Mouse (Mus musculus): Measurements from ENCODE around the gene Kcnk15. TPM values are rescaled to one million over a fixed set of nuclear protein-coding genes. Genes with fewer than 3 reads are reported as not detected.

Gene Kcnk15
- polyA plus RNA-seq, 1 experiment from 2014 or later: not detected

DNA sequence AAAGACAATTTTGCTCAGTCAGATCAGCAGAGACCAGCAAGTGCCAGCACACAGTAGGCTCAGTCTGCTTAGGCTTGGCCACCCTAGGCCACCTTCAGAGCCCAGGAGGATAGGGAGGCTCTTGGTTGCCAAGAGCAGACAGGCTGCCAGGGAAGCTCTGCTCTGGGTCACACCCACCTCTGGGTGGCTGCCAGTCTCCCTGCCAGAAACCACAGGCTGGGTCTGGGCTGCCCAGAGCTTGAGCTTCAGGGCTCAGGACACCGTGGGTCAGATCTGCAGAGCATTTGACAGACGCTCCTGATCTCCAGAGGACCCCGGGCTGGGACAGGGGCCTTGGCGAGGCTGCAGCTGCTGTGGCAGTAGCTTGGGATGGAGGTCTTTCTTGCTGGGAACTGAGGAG lies 32.8 kb upstream of the Kcnk15 start, which contains the start of gene Ccn5:
Gene Ccn5, plus strand, starts transcription at position 255 of the 400 bp plus-strand sequence.
- H3K4me1 ChIP-seq (replicated peaks; ENCODE audit: insufficient read depth, low read length): no peaks in the 10 kb centered on the region
- no peaks in the 10 kb centered on the region for H3K36me3 ChIP-seq (ENCODE audit: insufficient read depth, low read length)
- DNase-seq (ENCODE audit: low spot score) (no peak), ATAC-seq (replicated peaks; ENCODE audit: low FRiP score, low read depth) (no peak)
- TF ChIP-seq CTCF (IDR thresholded peaks at IDR 0.05; ENCODE audit: low read depth): no peak
- no peak within 1 kb of the TSS for H3K27ac ChIP-seq
- no peak within 1 kb of the TSS for H3K9ac ChIP-seq (ENCODE audit: low read depth, low read length)
- H3K9me3 ChIP-seq (replicated peaks; ENCODE audit: low read length): no peaks in the 10 kb centered on the region
- H3K4me2 ChIP-seq (ENCODE audit: low read length): no peak within 1 kb of the TSS
- WGBS: 63% methylated on average over 4 of the region's 4 CpGs
- H3K27me3 ChIP-seq (ENCODE audit: insufficient read depth, low read length): no peaks in the 10 kb centered on the region
- no peak within 1 kb of the TSS for H3K4me3 ChIP-seq (replicated peaks; ENCODE audit: low read depth, low read length)

DNA sequence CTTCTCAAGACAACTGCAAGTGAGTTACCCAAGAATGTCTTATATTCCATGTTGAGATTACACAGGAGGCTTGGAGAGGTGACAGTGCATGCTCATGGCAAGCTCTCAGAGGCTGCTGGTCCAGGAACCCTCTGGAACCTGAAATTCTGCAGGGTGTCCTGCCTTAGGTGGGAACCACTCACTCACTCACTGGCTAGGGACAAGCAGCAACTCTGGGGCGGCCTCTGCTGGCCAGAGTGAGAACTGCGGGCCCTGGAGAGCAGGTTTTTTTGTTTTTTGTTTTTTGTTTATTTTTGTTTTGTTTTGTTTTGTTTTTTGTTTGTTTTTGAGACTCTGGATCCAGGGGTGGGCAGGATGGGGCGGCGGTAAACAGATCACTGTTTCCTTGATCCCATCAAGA lies 30.2 kb upstream of the Kcnk15 start:
- DNase-seq (ENCODE audit: low spot score) (peak; percentile 56), ATAC-seq (replicated peaks; ENCODE audit: low FRiP score, low read depth) (no peak)
- H3K9me3 ChIP-seq (replicated peaks; ENCODE audit: low read length): no peaks in the 10 kb centered on the region
- peak; percentile 90 for TF ChIP-seq CTCF (IDR thresholded peaks at IDR 0.05; ENCODE audit: low read depth)
- no peak overlapping the region for H3K4me3 ChIP-seq (replicated peaks; ENCODE audit: low read depth, low read length)
- peak overlapping the region; percentile 52 for H3K4me2 ChIP-seq (ENCODE audit: low read length)
- WGBS: 8% methylated on average over 4 of the region's 4 CpGs
- no peak overlapping the region for H3K27ac ChIP-seq
- H3K36me3 ChIP-seq (ENCODE audit: insufficient read depth, low read length): no peaks in the 10 kb centered on the region
- H3K27me3 ChIP-seq (ENCODE audit: insufficient read depth, low read length): no peaks in the 10 kb centered on the region
- H3K9ac ChIP-seq (ENCODE audit: low read depth, low read length): 0 out of 2 replicates have a peak overlapping the region, but pooled peaks have one; percentile 8
- no peaks in the 10 kb centered on the region for H3K4me1 ChIP-seq (replicated peaks; ENCODE audit: insufficient read depth, low read length)

DNA sequence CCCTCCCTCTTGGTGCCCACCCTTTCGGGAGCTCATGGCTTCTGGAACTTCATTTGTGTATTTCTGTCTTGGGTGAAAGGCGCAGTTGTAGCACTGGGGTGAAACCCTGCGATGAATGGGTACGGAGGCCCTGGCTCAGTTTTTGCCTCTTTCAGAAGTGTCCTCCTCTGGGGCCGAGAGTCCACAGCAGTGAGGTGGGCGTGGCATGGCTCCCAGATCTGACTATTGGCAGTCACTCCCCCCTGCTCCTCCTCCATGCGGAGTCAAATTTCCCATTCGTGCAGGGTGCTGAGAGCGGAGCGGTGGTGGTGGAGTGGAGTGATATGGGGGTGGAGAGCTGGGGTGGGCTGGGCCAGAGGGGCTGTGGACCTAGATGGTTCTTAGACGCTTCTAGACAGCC lies 29.7 kb upstream of the Kcnk15 start:
- TF ChIP-seq CTCF (IDR thresholded peaks at IDR 0.05; ENCODE audit: low read depth): no peak
- H3K9me3 ChIP-seq (replicated peaks; ENCODE audit: low read length): no peaks in the 10 kb centered on the region
- WGBS: 16% methylated on average over 11 of the region's 11 CpGs
- 0 out of 2 replicates have a peak overlapping the region, but pooled peaks have one; percentile 8 for H3K9ac ChIP-seq (ENCODE audit: low read depth, low read length)
- ATAC-seq (replicated peaks; ENCODE audit: low FRiP score, low read depth) (peak; percentile 58; the same call in 1 of the 2 replicates), DNase-seq (ENCODE audit: low spot score) (peak; percentile 74)
- H3K4me1 ChIP-seq (replicated peaks; ENCODE audit: insufficient read depth, low read length): no peaks in the 10 kb centered on the region
- no peaks in the 10 kb centered on the region for H3K27me3 ChIP-seq (ENCODE audit: insufficient read depth, low read length)
- no peak overlapping the region for H3K4me3 ChIP-seq (replicated peaks; ENCODE audit: low read depth, low read length)
- peak overlapping the region; percentile 52 for H3K4me2 ChIP-seq (ENCODE audit: low read length)
- H3K27ac ChIP-seq: no peak overlapping the region
- H3K36me3 ChIP-seq (ENCODE audit: insufficient read depth, low read length): no peaks in the 10 kb centered on the region

DNA sequence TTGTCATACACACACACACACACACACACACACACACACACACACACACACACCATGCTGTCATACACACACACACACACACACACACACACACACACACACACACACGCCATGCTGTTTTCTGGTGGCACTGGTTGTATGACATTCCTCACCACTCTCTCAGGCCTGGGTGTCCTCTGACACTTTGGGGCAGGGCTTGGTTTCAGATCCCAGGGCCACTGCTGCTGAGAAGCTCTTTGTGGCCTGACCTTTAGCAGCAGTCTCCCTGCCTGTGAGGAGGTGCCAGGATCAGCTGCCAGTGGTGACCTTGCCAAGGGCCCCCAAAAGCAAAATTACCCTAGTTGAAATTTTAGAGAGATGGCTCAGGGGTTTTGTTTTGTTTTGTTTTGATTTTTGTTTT lies 27.6 kb upstream of the Kcnk15 start:
- Histone ChIP-seq H3K27ac (no peak overlapping the region), H3K9ac (ENCODE audit: low read depth, low read length) (no peak overlapping the region), H3K9me3 (replicated peaks; ENCODE audit: low read length) (no peaks in the 10 kb centered on the region), H3K4me1 (replicated peaks; ENCODE audit: insufficient read depth, low read length) (no peaks in the 10 kb centered on the region), H3K4me3 (replicated peaks; ENCODE audit: low read depth, low read length) (no peak overlapping the region), H3K36me3 (ENCODE audit: insufficient read depth, low read length) (no peaks in the 10 kb centered on the region), H3K27me3 (ENCODE audit: insufficient read depth, low read length) (no peaks in the 10 kb centered on the region), H3K4me2 (ENCODE audit: low read length) (no peak overlapping the region)
- 92% methylated on average over 1 of the region's 1 CpGs for WGBS
- no peak for TF ChIP-seq CTCF (IDR thresholded peaks at IDR 0.05; ENCODE audit: low read depth)
- ATAC-seq (replicated peaks; ENCODE audit: low FRiP score, low read depth) (no peak), DNase-seq (ENCODE audit: low spot score) (no peak)

DNA sequence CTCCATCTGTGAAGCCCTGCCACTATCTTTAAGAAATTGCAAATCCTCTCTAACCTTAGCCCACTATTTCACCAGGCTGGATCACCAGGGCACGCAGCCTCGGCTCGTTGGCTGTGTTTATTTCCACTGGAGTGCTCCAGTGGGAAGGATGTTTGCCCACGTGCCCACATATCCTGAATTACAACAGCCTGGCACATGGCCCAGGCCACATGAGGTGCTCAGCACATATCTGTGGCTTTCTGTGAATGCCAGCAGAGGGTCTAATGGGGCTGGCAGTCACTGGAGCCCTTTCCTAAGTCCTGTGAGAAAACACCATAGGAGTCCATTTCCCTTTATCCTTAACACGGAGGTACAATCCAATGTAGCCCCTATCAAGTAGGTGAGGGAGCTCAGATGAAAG lies 27.0 kb upstream of the Kcnk15 start:
- 55% methylated on average over 5 of the region's 5 CpGs for WGBS
- H3K4me2 ChIP-seq (ENCODE audit: low read length): no peak overlapping the region
- H3K27me3 ChIP-seq (ENCODE audit: insufficient read depth, low read length): no peaks in the 10 kb centered on the region
- H3K9ac ChIP-seq (ENCODE audit: low read depth, low read length): no peak overlapping the region
- H3K4me1 ChIP-seq (replicated peaks; ENCODE audit: insufficient read depth, low read length): no peaks in the 10 kb centered on the region
- ATAC-seq (replicated peaks; ENCODE audit: low FRiP score, low read depth) (no peak), DNase-seq (ENCODE audit: low spot score) (no peak)
- H3K9me3 ChIP-seq (replicated peaks; ENCODE audit: low read length): no peaks in the 10 kb centered on the region
- no peaks in the 10 kb centered on the region for H3K36me3 ChIP-seq (ENCODE audit: insufficient read depth, low read length)
- H3K27ac ChIP-seq: no peak overlapping the region
- H3K4me3 ChIP-seq (replicated peaks; ENCODE audit: low read depth, low read length): no peak overlapping the region
- TF ChIP-seq CTCF (IDR thresholded peaks at IDR 0.05; ENCODE audit: low read depth): no peak

DNA sequence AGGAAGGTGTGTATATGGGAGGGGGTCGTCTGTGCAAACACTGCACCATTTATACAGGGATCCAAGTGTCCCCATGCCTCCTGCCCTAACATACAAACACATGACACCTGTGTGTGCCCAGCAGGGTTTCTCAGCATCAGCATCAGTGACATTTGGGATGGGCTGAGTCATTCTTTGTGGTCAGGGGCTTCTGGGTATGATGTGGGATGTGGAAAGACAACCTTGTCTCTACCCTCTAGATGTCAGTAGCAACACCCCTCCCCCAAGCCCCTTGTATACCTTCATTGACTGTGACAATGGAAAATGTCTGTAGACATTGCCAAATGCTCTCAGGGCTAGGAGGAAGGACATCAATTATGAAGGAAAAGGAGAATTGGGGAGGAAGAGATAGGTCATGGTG lies 22.3 kb upstream of the Kcnk15 start:
- no peaks in the 10 kb centered on the region for H3K27me3 ChIP-seq (ENCODE audit: insufficient read depth, low read length)
- no peak overlapping the region for H3K4me2 ChIP-seq (ENCODE audit: low read length)
- H3K4me1 ChIP-seq (replicated peaks; ENCODE audit: insufficient read depth, low read length): no peaks in the 10 kb centered on the region
- H3K27ac ChIP-seq: no peak overlapping the region
- WGBS: 59% methylated on average over 1 of the region's 1 CpGs
- DNase-seq (ENCODE audit: low spot score) (no peak), ATAC-seq (replicated peaks; ENCODE audit: low FRiP score, low read depth) (no peak)
- H3K4me3 ChIP-seq (replicated peaks; ENCODE audit: low read depth, low read length): no peak overlapping the region
- H3K9me3 ChIP-seq (replicated peaks; ENCODE audit: low read length): no peaks in the 10 kb centered on the region
- H3K9ac ChIP-seq (ENCODE audit: low read depth, low read length): no peak overlapping the region
- H3K36me3 ChIP-seq (ENCODE audit: insufficient read depth, low read length): no peaks in the 10 kb centered on the region
- no peak for TF ChIP-seq CTCF (IDR thresholded peaks at IDR 0.05; ENCODE audit: low read depth)

DNA sequence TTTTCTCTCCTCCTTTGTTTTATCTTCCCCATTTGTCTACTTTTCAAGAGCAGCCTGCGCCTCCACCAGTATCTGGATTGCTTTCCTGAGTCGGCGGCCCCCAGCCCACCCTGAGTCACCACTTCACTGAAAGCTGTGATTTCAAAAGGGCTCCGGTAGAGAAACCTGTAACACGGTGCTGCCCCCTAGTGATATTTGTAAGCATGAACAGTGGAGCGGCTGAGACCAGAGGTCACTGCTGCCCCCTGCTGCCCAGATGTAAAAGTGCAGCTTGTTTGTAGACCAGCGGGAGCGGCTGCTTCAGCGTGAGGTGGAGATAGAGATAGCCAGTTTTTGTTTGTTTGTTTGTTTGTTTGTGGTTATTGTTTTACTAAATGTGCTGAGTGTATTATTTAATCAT lies 15.4 kb upstream of the Kcnk15 start:
- Histone ChIP-seq H3K36me3 (ENCODE audit: insufficient read depth, low read length) (no peaks in the 10 kb centered on the region), H3K4me3 (replicated peaks; ENCODE audit: low read depth, low read length) (no peak overlapping the region), H3K27me3 (ENCODE audit: insufficient read depth, low read length) (no peaks in the 10 kb centered on the region), H3K4me1 (replicated peaks; ENCODE audit: insufficient read depth, low read length) (no peaks in the 10 kb centered on the region), H3K27ac (no peak overlapping the region), H3K4me2 (ENCODE audit: low read length) (no peak overlapping the region), H3K9me3 (replicated peaks; ENCODE audit: low read length) (no peaks in the 10 kb centered on the region), H3K9ac (ENCODE audit: low read depth, low read length) (no peak overlapping the region)
- 26% methylated on average over 9 of the region's 9 CpGs for WGBS
- ATAC-seq (replicated peaks; ENCODE audit: low FRiP score, low read depth) (no peak; the same call in 1 of the 2 replicates), DNase-seq (ENCODE audit: low spot score) (peak; percentile 92)
- peak; percentile 100 for TF ChIP-seq CTCF (IDR thresholded peaks at IDR 0.05; ENCODE audit: low read depth)

Data from kidney, postnatal 0 days (tissue).